Mouse (Mus musculus) limb, embryonic 12.5 days (tissue): Measurements from ENCODE around the gene Slc22a13. TPM values are rescaled to one million over a fixed set of nuclear protein-coding genes. Genes with fewer than 3 reads are reported as not detected.
"Not testable (repeated sequence)": the region's sequence is repeated elsewhere in the genome, so short reads cannot be mapped to it uniquely, and the experiment has no call there.

Experiments used
- ATAC-seq: fragments of 200-750 bp; cut with Nextera tagmentation; 2 replicates; pipeline ENCODE4 v1.8.0; 2017; ENCODE audit warnings: low read depth, moderate TSS enrichment; ENCODE audit not compliant: insufficient number of reproducible peaks, insufficient read depth, low FRiP score, low TSS enrichment
- H3K27ac ChIP-seq: fragments of 300-500 bp; sonication (generic); 2 replicates; pipeline ENCODE4 v1.5.1; 2016; ENCODE audit warnings: mild to moderate bottlenecking, moderate library complexity
- H3K27me3 ChIP-seq: fragments of 300-500 bp; sonication (generic); 2 replicates; pipeline ENCODE4 v1.6.1; 2016; ENCODE audit warnings: mild to moderate bottlenecking, moderate library complexity
- H3K36me3 ChIP-seq: fragments of 300-500 bp; sonication (generic); 2 replicates; pipeline ENCODE4 v1.6.1; 2016; ENCODE audit warnings: mild to moderate bottlenecking, moderate library complexity
- H3K4me1 ChIP-seq: fragments of 300-500 bp; sonication (generic); replicated peaks from 2 replicates; pipeline ENCODE4 v1.6.1; 2016
- H3K4me2 ChIP-seq: fragments of 300-500 bp; sonication (generic); 2 replicates; pipeline ENCODE4 v1.6.1; 2016; ENCODE audit warnings: mild to moderate bottlenecking, moderate library complexity
- H3K4me3 ChIP-seq: fragments of 300-500 bp; sonication (generic); replicated peaks from 2 replicates; pipeline ENCODE4 v1.5.1; 2016; ENCODE audit warnings: mild to moderate bottlenecking
- H3K9ac ChIP-seq: fragments of 300-500 bp; sonication (generic); replicated peaks from 2 replicates; pipeline ENCODE4 v1.6.1; 2016; ENCODE audit warnings: mild to moderate bottlenecking, moderate library complexity
- H3K9me3 ChIP-seq: fragments of 300-500 bp; sonication (generic); 2 replicates; pipeline ENCODE4 v1.6.1; 2016; ENCODE audit warnings: mild to moderate bottlenecking, moderate library complexity
- WGBS: fragments of 180-500 bp; shearing (Covaris S2); methylation state at CpG from one replicate; pipeline ENCODE4 v1.1.7; 2016; 5-methylcytosine and 5-hydroxymethylcytosine counted together
- polyA plus RNA-seq: library from polyadenylated mRNA; unstranded; fragments of >200 nt; fragmentation: Nextera tagmentation; extraction: Ambion mirVana; gene quantifications from 2 replicates; pipeline ENCODE4 v1.2.1, GENCODE M21; 2016

Slc22a13 gene
- polyA plus RNA-seq, 1 experiment from 2014 or later, result not detected

DNA sequence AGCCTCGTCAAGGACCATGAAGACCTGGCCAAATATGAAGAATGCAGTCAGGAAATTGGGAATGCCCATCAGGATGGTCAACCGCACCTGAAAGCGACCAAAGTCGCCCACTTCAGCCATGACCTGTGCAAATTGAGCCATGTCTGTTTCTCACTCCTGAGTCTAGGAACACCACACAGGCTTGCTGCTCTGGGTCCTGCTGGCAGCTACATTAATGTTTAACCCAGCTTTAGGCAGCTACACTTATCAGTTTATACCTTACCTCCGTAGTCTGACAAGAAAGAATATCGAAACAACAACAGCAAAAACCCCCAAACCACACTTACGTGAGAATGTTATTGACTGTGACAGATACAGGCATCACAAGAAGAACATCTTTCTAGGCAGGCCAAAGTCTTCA, 22.7 kb upstream of the Slc22a13 start:
- Histone ChIP-seq H3K9me3 (no peaks in the 10 kb centered on the region), H3K27ac (no peak overlapping the region), H3K4me2 (no peak overlapping the region), H3K27me3 (no peaks in the 10 kb centered on the region), H3K9ac (no peak overlapping the region), H3K4me3 (no peak overlapping the region), H3K36me3 (no peaks in the 10 kb centered on the region), H3K4me1 (no peaks in the 10 kb centered on the region)
- no peak for ATAC-seq
- 91% methylated on average over 7 of the region's 7 CpGs for WGBS

DNA sequence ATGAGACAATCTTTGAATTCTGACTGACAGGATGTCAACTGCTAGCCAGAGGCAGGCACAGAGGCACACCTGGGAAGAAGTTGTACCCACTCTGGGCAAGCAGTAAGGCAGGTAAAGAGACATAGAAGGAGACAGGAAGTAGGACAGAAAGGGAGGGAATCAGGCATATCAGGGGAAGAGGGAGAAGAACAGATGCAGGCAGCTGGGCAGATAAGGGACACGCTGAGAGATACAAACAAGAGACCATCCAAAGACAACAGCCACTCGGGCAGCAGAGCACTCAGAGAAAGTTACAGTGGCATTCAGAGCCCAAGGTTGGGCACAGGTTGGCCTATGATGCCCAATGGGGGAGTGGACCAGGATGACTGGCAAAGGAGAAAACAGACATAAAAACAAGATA, 21.9 kb upstream of the Slc22a13 start:
- Histone ChIP-seq H3K4me2 (no peak overlapping the region), H3K4me3 (no peak overlapping the region), H3K27me3 (no peaks in the 10 kb centered on the region), H3K9me3 (no peaks in the 10 kb centered on the region), H3K9ac (no peak overlapping the region), H3K27ac (no peak overlapping the region), H3K4me1 (no peaks in the 10 kb centered on the region), H3K36me3 (peaks cover under 1% of the 10 kb centered on the region; the same call in 1 of the 2 replicates)
- ATAC-seq, result no peak
- WGBS, result 95% methylated on average over 2 of the region's 2 CpGs

DNA sequence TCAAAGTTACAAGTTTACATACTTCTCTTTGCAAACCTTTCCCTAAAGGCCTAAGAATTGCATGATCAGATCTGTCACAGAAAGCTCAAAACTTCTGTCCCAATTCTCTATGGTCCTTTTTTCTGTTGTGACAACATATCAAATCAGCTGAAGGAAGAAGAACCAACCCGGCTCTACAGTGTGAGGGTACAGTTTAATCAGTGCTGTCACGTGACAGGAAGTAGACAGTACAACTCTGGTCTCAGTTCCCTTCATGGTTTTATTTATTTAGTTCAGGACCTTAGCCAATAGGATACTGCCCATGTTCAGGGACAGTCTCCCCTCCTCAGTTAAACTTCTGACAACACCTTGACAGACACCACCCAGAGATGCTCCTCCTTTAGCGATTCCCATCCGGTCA, 11.4 kb upstream of the Slc22a13 start:
- Histone ChIP-seq H3K4me3 (no peak overlapping the region), H3K36me3 (peaks cover 10% of the 10 kb centered on the region; the same call in 1 of the 2 replicates), H3K27ac (no peak overlapping the region), H3K27me3 (no peaks in the 10 kb centered on the region), H3K9me3 (peaks cover 11% of the 10 kb centered on the region; the same call in 1 of the 2 replicates), H3K4me1 (no peaks in the 10 kb centered on the region), H3K4me2 (no peak overlapping the region), H3K9ac (no peak overlapping the region)
- no peak for ATAC-seq
- 88% methylated on average over 4 of the region's 4 CpGs for WGBS

DNA sequence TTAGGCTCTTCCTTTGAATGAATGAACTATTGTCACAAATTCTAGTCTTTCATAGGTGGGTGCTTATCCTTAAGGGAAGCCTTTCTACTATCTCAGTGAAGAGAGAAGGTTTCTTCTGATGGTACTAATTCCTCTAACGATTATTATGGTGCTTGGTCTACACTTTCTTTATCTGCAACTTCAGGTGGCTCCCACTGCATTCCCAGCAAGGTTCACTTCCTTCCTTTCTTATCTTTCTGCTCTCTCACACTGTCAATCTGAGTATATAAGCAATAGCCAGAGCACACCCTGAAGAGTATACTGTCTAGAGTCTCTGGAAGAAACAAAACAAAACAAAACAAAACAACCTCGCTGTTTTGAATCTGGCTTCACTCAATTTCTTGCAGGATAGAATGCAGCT, 10.8 kb upstream of the Slc22a13 start:
- no peaks in the 10 kb centered on the region for H3K27me3 ChIP-seq
- H3K9ac ChIP-seq, result no peak overlapping the region
- no peaks in the 10 kb centered on the region for H3K4me1 ChIP-seq
- 86% methylated on average over 2 of the region's 2 CpGs for WGBS
- no peak overlapping the region for H3K4me3 ChIP-seq
- H3K9me3 ChIP-seq, result peaks cover 8% of the 10 kb centered on the region; the same call in 1 of the 2 replicates
- H3K27ac ChIP-seq, result no peak overlapping the region
- no peak overlapping the region for H3K4me2 ChIP-seq
- ATAC-seq, result no peak
- H3K36me3 ChIP-seq, result peaks cover 7% of the 10 kb centered on the region; the same call in 1 of the 2 replicates

GRCm38 (mm10) chr9:119215341-119215740, 6.4 kb upstream of the Slc22a13 start:
- H3K4me3 ChIP-seq, H3K4me2 ChIP-seq, H3K27me3 ChIP-seq, H3K27ac ChIP-seq, H3K9me3 ChIP-seq, ATAC-seq, H3K4me1 ChIP-seq, H3K36me3 ChIP-seq, H3K9ac ChIP-seq: not testable (repeated sequence)
- WGBS, result 92% methylated on average over 2 of the region's 2 CpGs

DNA sequence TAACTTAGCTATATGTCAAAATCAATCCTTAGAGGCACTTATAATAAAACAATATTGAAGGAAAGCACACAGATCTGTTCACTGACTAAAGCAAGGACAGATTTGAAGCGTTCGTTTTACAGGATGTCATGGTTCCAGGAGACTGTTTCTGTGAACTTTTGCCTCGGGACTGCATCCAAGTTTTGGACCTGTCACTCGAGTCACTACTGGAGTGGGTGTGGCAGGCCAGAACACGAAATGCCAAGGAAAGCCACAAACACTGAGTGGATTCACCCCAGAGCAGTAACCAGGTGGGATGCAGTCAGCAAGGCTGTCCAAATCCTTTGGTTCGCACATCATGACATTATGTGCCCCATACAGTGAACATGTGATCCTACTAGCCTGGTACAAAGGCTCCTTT, 5.7 kb upstream of the Slc22a13 start:
- Histone ChIP-seq H3K4me1 (no peaks in the 10 kb centered on the region), H3K36me3 (peaks cover 3% of the 10 kb centered on the region; the same call in 1 of the 2 replicates), H3K9me3 (peaks cover 8% of the 10 kb centered on the region; the same call in 1 of the 2 replicates), H3K4me2 (no peak overlapping the region), H3K27ac (no peak overlapping the region), H3K4me3 (no peak overlapping the region), H3K27me3 (no peaks in the 10 kb centered on the region), H3K9ac (no peak overlapping the region)
- no peak for ATAC-seq
- WGBS, result 93% methylated on average over 6 of the region's 6 CpGs

- Histone ChIP-seq H3K4me3 (no peak overlapping the region), H3K27ac (no peak overlapping the region), H3K27me3 (no peaks in the 10 kb centered on the region), H3K4me1 (no peaks in the 10 kb centered on the region), H3K36me3 (peaks cover 3% of the 10 kb centered on the region; the same call in 1 of the 2 replicates), H3K4me2 (no peak overlapping the region), H3K9me3 (peaks cover 8% of the 10 kb centered on the region; the same call in 1 of the 2 replicates), H3K9ac (no peak overlapping the region)
- WGBS, result 77% methylated on average over 8 of the region's 8 CpGs
- ATAC-seq, result no peak
These were observed 4.1 kb upstream of the Slc22a13 start for GRCm38 (mm10) chr9:119212996-119213395.

DNA sequence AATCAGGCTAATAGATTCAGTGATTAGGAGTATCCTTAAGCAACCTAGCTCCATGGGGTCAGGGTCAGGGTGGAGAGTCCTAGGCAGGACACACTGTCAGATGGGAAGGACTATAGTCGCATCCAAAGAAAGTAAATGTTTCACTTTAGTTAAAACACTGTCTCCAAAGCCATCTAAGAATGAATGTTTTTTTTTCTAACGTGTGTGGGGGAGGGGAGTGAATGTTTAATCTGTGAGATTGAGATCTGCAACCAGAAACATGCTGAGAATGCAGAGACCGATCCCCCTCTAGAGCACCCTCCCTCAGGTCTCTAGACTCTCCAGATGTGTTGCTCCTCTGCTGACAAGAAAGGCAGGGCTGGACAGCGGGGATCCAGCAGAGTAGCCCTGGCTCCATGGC, 1.8 kb downstream of the Slc22a13 start:
- Histone ChIP-seq H3K9me3 (peaks cover 16% of the 10 kb centered on the region; the same call in 1 of the 2 replicates), H3K27ac (no peak overlapping the region), H3K4me3 (no peak overlapping the region), H3K4me1 (no peaks in the 10 kb centered on the region), H3K9ac (no peak overlapping the region), H3K27me3 (no peaks in the 10 kb centered on the region), H3K4me2 (no peak overlapping the region), H3K36me3 (no peaks in the 10 kb centered on the region)
- 81% methylated on average over 4 of the region's 4 CpGs for WGBS
- ATAC-seq, result no peak

DNA sequence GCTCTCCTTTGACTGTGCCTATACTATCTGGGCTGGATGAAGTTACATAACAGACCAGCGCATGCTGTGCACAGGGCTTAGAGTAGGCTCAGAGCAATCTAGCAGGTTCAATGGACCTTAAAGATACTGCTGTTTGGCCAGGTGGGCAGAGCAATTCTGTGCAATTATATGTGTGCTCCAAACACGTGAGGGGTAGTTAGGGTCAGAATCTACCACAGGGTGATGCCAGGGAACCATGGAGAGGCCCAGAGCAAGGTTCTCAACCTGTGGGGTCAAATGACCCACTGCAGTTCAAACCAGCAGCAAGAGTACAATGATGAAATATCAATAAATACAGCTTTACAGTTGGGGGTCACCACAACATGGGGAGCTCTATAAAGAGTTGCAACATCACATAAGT, 2.2 kb downstream of the Slc22a13 start:
- Histone ChIP-seq H3K36me3 (no peaks in the 10 kb centered on the region), H3K27me3 (no peaks in the 10 kb centered on the region), H3K9me3 (peaks cover 12% of the 10 kb centered on the region; the same call in 1 of the 2 replicates), H3K4me3 (no peak overlapping the region), H3K9ac (no peak overlapping the region), H3K4me1 (no peaks in the 10 kb centered on the region), H3K27ac (no peak overlapping the region), H3K4me2 (no peak overlapping the region)
- 84% methylated on average over 2 of the region's 2 CpGs for WGBS
- ATAC-seq, result no peak

DNA sequence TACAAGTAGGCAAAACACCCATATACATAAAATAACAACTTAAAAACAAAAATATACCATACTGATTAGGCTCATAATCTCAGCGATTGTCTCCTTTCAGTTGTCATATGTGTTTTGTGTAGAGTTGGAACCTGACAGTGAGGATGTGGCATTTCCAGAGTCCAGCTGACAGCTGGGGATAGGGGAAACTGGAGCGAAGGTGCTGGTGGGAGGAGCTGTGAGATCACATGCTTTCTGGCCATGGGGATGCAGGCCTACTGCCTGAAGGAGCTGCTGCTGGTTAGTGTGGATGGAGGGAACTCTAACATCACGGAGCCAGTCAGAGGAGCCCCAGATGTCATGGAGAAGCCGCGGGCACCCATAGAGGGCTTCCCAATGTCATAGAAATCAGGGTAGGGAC, 3.1 kb downstream of the Slc22a13 start:
- 89% methylated on average over 5 of the region's 5 CpGs for WGBS
- Histone ChIP-seq H3K9ac (no peak overlapping the region), H3K4me3 (no peak overlapping the region), H3K27me3 (no peaks in the 10 kb centered on the region), H3K36me3 (no peaks in the 10 kb centered on the region), H3K4me1 (no peaks in the 10 kb centered on the region), H3K9me3 (peaks cover 12% of the 10 kb centered on the region; the same call in 1 of the 2 replicates), H3K4me2 (no peak overlapping the region), H3K27ac (no peak overlapping the region)
- ATAC-seq, result no peak

DNA sequence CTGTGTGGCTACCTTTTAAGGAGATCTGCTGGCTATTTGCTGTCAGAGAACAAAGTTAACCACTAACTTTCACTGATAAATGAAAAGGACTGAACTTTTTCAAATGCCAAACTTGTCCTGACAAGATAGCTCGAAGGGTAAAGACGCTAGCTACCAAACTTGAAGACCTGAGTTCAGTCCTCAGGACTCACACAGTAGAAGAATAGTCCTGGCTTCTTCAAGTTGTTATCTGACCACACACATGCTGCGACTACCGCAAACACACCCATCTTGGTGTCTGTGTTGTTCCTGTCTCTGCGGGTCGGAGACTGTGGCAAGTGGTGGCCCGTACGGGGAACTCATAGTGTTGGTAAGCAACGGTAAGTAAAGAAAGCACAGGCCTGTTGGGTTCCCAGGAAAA, 5.3 kb downstream of the Slc22a13 start:
- WGBS, result 92% methylated on average over 9 of the region's 9 CpGs

GRCm38 (mm10) chr9:119201653-119202052, 7.2 kb downstream of the Slc22a13 start:
- no peak overlapping the region for H3K9ac ChIP-seq
- peaks cover 12% of the 10 kb centered on the region; the same call in 1 of the 2 replicates for H3K9me3 ChIP-seq
- no peaks in the 10 kb centered on the region for H3K27me3 ChIP-seq
- H3K4me2 ChIP-seq, result no peak overlapping the region
- H3K36me3 ChIP-seq, result no peaks in the 10 kb centered on the region
- 85% methylated on average over 5 of the region's 5 CpGs for WGBS
- H3K27ac ChIP-seq, result no peak overlapping the region
- H3K4me1 ChIP-seq, result no peaks in the 10 kb centered on the region
- ATAC-seq, result no peak
- no peak overlapping the region for H3K4me3 ChIP-seq

More for the DNA sequence above, 5.3 kb downstream of the Slc22a13 start:
- Histone ChIP-seq H3K36me3 (no peaks in the 10 kb centered on the region), H3K9me3 (peaks cover 12% of the 10 kb centered on the region; the same call in 1 of the 2 replicates), H3K9ac (no peak overlapping the region), H3K27me3 (no peaks in the 10 kb centered on the region), H3K4me3 (no peak overlapping the region), H3K4me1 (no peaks in the 10 kb centered on the region), H3K27ac (no peak overlapping the region), H3K4me2 (no peak overlapping the region)
- no peak for ATAC-seq
